Mouse (Mus musculus): ENCODE measurements around the gene Zmym3.
A peak's percentile ranks its signal among the peaks of the same experiment; 100 is the strongest.

Zmym3 gene

DNA sequence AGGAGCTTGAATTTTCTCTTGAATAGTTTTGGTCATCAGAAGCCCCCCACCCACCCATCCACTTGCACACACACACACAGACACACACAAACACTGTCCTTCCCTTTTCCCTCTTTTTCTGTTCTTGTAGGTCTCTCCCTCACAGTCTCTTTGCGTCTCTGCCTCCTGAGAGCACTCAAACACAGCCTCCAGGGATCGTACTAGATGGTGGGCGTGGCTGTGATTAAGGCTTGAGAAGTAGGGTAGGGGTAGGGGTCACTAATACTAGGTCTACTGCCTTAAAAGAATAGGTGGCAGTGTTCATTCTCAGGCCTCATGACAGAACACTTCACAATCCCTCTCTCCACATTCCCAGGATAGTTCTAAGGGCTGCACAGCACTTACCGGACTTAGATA lies at the start of gene Zmym3:
Gene Zmym3 (minus strand): TSS at position 150 of the 396 bp plus-strand sequence.
- no peak for DNase-seq

DNA sequence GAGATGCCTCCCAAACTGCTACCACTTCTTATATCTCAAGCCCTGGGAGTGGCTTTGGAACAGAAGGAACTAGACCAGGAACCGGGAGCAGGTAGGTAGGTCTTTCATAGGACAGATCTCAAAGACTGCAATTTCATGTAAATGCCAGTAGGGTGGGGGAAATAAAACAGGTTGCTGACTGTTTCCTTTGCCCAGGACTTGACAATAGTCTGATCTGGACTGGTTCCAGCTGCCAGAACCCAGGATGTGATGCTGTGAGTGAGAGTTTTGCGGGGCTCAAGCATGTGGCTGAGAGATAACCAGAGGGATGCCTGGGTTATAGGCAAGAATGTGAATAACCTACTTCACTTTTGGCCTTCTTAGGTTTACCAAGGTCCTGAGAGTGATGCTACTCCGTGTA lies 30.9 kb upstream of the Zmym3 start:
- DNase-seq = no peak

DNA sequence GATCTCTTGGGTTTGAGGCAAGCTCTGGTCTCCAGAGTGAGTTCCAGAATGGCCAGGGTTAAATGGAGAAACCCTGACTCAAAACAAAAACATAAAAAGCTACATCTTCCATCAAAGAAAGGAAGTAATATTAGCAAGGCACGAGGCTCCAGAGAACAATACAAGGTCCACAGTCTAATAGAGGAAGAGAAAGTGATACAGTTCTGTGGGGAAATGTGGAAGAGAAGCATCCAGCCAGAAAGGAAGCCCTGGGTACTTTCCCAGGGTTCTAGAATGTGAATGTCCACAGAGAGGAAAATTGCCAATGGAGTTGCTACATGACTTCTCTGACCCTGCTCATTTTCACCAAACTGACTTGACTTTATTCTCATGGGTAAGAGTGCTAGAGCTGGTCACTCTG lies 30.5 kb upstream of the Zmym3 start:
- no peak for DNase-seq

DNA sequence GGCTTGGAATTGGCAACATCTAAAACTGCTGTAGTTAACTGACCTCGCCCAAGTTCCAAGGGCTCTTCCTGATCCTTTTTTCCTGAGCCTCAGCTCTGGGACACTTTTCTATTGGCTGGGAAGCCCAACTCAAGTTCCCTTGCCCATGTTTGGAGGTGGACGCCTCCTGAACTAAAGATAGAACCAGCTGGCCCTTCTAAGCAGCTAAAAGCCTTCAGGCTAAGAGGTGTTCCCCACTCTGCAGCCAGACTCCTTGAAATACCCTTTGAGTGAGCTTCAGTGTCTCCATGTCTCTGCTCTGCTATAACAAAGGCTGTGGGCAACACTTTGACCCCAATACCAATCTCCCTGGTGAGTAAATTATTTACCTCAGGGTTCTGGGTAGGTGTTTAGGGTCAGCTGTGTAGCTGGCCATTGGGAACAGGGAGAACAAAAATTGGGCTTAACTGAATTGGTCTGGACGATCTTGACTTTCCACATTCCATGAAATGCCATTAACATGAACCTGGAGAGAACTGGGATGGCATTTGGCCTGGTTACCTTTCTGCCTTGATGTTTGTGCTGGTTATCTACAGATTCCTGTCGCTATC lies 28.3 kb upstream of the Zmym3 start, which contains the start of gene Itgb1bp2:
Gene Itgb1bp2 (plus strand): TSS at position 203 of the 590 bp plus-strand sequence.
- DNase-seq = no peak

DNA sequence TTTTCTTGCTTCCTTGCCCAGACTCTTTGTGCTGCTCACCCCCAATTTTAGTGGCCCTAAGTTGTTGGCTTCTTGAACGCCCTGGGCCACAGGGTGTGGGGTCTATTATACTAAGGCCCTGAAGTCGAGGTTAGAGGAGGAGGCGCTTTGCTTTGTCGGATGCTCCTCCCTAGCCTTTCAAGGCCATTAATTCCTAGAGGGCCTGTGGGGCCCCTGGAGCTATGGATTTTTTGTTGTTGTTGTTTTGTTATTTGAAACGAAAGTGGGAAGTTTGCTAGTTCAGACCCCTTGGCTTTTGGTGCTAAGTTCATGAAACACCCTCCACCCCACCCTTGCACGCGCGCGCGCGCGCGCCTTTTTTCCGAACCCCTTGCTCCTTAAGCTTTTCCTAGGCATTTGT lies 9.3 kb upstream of the Zmym3 start:
- peak; percentile 32 for DNase-seq

DNA sequence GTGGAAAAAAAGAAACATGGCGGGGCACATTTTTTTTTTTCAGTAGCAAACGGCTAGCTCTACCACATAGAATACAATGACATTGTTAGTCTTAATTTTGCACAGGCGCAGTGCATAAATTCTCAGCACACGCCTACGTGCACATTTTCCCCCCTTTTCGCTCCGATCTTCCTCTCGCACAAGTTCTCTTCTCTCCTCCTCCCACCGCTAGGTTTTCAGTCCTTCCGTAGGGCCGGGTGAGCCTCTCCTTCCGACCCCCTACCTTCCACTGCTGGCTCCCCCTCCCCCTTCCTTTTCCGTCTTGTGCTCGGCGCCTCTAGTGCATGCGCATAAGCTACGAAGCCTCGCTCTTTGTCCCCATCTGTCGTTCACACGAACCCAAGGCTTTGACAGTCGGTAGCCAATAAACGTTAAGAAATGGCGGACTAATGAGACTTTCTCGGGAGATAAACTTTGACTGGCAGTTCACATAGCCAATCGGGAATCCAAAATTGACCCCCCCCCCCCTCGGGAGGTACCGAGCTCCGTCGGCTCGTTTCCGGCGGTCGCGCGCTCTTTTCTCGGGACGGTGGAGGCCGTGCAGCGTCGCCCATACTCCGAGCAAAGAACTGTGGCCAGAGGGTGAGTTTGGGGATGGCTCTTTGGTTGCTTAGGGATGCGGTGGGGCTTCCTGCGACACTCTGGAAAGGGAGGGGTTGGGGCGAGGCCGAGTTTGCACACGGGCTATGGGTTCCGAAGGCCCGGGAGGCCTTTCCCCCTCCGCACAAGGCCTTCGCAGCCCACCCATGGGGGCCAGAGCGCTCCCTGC lies 8.7 kb upstream of the Zmym3 start, which contains the start of gene Nono:
Gene Nono (plus strand): TSS at position 177 of the 808 bp plus-strand sequence.
- peak; percentile 90 for DNase-seq

DNA sequence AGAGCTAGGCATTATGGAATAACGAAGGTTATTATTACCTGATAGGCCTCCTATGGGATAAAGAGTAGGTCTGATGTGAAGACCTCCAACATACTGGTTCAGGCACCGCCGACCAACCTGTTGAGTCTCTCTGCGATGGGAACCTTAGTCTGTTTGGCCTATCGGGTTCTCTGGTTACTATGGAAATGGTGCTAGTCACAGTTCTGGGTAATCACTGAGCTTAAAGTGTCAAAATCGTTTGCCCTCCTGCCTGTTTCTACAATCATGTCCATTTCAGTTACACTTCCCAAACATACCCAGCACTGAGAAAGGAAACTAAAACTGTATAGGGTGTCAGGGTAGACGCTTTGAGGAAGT lies 8.1 kb upstream of the Zmym3 start:
- peak; percentile 42 for DNase-seq

DNA sequence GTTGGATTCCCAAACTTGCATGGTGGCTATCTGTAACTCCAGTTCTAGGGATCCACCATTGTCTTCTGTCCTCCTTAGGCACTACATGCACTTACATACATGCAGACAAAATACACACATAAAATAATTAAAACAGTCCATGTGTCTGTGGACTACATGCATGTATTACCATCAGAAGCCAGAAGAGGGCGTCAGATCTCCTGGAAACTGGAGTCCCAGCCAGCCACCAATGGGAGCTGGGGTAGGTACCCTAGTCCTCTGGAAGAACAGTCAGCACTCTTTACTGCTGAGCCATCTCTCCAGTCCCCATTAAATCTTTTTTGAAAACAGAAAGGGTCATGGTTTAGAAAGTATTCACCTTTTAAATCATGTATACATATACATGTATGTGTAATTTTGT lies 7.1 kb upstream of the Zmym3 start:
- DNase-seq = peak; percentile 20

DNA sequence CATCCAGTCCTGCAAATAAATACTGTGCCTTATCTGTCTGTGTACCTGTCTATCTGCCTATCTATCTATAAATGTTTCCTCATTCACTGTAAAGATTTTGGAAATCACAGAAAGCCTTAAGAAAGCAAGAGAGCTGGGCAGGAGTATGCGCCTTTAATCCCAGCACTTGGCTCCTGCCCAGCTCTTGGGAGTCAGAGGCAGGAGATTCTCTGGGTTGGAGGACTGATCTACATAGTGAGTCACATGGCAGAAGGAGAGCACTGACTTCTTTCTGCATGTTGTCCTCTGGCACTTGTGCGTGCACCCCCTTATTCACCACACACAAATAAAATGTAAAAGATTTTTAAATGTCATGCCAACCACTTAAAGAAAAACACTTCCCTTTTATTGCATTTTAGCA lies 2.8 kb upstream of the Zmym3 start:
- no peak for DNase-seq

DNA sequence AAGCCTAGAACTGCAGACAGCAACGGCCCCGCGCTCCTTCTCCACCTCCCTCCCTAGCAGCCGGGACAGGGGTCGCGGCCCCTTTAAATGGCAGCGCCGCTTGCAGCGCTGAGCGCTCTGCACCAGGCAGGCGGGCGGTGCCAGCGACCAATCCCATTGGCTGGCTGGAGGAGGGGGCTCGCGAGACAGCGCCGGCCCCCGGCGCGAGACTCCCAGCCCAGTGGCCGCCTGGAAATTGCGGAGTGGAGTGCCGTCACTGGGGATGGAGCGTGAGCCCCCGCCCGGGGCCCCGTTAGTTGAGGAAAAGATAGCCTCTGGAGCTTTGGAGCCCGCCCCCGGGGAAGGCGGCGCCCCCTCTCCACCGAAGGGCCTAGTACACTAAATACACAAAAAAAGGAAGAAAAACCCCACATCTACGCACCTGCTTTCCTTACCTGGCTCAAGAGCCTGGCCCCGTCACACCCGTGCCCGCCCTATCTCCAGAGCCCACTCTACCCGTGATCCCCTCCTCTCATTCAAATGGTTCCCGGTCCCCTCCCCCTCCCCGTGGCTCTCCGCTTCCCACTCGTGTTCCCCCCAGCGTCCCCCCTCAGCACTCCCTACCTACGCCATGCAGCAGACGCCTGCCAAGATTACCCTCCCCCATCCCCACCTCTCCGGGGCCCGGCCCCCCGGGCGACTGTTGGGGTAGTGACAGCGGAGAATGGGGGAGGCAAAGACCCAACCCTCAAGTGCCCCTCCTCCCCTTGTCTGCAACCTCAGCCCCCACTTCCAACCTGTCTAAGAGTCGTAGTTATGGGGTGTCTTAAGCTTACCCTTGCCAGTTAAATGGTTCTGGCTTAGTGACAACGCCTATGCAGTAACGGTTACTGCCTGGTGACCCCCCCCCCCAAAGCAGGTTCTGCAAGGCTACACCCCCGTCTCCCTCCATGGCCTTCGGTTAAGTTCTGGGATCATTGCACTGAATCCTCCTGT lies 637 bp downstream of the Zmym3 start:
- DNase-seq = peak; percentile 84

DNA sequence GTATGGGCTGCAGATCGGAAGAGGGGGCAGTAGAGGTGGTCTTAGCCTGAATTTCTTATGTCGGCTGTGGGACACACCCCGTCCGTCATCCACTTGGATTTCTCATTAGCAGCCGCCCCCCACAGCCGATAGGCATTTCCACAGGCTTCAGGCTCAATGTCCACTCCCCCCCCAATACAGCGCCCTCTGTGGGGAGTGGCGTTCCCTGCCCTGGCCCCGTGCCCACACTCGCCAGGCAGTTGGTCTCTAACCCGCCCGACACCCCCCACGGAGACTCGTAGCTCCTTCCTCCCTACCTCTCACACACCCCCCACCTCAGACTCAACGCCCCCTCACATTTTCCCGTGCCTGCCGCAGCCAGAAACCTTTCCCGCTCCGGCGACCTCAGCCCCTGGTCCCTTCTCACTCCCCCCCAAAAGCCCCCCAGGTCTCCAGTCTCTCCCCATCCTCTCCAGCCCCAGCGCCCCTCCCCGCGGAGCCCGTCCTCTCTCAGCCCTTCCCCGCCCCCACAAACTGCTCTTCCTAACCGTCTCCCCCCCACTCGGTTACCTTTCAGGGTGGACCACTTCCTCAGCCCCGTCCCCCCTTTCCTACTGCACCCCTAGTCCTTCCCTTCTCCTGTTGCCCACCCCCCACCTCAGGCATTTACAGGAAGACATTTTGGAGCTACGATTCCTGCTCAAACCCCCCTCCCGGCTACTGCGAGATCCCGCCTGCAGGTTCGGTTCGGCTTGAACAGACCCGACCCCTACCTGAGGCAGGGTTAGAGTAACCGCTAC lies 1.5 kb downstream of the Zmym3 start:
- DNase-seq = peak; percentile 66

DNA sequence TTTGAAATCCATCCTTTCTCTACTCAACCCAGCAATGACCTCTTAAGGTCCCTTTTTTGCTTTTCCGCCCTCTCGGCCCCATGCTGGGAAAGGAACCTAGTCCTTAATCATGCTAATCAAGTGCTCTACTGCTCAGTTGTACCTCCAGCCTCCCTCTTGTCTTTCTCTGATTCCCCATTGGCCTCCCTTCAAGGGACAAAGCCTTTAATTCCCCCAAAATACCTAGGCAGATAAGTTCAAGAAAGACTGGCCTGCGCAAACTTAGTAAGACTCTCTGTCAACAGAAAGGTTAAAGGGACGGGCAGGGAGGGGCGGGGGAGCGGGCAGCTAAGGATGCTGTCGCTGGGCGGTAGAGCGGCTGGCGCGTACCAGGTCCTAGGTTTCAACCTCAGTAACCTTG lies 24.2 kb downstream of the Zmym3 start:
- DNase-seq = no peak

DNA sequence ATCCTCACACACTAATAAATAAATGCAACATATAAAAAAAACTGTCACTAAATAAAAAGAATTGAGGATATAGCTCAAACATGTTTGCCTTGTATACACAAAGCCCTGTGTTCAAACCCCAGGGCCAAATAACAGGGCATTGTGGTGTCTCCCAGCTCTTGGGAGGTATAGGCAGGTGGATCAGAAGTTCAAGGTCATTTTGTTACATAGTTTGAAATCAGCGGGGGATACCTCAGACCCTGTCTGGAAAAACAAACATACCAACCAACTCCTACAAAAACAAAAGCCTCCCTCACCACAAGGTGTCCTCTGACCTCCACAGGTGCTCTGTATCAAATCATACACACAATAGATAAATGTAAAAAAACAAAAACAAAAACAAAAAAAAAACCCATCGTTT lies 26.3 kb downstream of the Zmym3 start:
- DNase-seq = no peak

DNA sequence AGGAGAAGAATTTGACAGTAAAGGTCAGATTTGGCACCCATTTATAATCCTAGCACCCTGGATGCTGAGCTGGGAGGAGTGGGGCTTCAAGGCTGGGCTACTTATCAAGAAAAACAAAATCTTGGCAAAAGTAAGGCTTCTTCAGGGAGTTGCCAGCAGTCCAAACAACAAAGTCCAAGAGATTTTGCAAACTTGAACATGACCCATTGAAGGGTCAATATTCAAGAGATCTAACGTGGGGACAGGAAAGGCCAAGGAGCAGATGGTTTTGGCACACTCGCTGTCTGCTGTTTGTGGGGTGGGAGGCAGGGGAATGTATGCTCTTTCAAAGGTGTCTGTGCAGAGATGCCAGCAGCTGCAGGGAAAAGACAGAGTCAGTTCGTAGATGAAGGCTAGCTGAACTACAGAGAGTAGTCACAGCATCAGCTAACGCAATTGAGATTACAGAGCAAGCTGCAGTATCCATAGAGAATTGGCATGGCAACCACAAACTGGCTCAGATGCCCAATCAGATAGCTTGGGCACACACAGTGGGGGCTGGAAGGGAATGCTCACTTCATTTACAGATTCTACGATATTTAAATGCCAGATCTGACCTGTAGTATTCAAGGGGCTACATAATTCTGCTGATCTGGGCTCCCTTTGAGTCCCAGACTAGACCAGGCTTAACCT lies 31.6 kb downstream of the Zmym3 start:
- DNase-seq = no peak

DNA sequence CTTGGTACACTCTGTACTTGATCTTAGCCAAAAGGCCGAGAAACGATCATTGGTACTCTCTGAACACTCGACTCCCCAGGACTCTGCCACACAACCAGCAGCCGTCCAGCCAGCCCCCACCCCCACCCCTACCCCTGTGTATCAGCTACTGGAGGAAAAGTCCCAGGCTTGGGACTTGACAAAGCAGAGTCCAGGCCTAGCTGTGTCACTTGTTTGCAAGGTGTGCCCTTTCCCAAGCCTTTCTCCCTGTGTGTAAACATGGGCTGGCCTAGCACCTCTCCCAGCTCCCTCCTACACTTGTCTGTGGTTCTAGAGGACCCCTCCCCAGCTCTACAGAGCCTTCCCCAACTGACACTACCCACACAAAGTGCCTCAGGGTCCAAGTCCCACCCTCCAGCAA lies 34.4 kb downstream of the Zmym3 start:
- no peak for DNase-seq

DNA sequence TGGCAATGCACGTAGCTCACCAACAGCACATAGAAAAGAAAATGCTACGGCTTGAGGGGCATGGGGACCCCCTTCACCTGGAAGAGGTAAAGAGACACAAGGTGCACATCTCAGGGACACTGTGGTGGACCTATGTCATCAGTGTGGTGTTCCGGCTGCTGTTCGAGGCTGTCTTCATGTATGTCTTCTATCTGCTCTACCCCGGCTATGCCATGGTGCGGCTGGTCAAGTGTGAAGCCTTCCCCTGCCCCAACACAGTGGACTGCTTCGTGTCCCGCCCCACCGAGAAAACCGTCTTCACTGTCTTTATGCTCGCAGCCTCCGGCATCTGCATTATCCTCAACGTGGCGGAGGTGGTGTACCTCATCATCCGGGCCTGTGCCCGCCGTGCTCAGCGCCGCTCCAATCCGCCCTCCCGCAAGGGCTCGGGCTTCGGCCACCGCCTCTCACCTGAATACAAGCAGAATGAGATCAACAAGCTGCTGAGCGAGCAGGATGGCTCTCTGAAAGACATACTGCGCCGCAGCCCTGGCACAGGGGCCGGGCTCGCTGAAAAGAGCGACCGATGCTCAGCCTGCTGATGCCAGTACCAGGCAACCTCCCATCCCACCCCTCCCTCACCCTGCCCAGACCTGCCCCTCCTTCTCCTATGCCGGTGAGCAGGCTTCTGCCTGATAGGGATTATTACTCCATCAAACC lies 36.1 kb downstream of the Zmym3 start:
- peak; percentile 19 for DNase-seq

DNA sequence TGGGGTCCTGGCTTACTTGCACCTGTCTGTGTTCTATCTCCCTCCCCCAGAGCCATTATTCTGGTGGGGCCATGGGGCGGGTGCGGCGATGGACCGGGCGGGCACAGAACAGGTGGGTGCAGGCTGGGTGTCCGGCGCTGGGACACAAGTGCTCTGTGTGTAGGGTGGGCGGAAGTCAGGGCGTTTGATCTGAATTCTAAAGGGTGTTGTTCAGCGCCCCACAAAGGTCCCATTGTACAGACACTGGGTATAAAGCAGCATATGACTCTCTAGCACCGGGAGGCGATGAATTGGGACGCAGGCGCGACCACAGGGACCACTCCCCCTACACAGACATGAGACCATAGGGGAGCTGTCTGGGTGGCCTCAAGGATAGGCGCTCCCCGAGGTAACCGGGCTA lies 37.2 kb downstream of the Zmym3 start:
- peak; percentile 6 for DNase-seq

DNA sequence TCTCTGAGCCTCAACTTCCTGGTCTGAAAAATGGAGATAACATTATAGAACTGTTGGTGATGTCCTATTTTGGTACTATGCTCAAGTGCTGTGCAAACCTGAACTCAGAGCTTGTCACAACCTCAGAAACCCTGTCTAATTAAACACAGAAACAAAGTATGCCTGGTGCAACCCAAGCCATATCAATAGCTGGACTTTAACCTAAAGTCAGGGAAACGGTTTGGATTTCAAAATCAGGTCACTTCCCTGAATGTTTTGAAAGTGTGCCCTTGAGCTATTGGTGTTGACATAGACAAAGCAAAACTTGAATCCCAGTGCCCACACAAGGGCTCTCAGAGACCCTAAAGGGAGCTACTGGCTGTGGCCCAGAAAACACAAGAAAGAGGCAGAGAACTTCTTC lies 40.9 kb downstream of the Zmym3 start:
- no peak for DNase-seq

DNA sequence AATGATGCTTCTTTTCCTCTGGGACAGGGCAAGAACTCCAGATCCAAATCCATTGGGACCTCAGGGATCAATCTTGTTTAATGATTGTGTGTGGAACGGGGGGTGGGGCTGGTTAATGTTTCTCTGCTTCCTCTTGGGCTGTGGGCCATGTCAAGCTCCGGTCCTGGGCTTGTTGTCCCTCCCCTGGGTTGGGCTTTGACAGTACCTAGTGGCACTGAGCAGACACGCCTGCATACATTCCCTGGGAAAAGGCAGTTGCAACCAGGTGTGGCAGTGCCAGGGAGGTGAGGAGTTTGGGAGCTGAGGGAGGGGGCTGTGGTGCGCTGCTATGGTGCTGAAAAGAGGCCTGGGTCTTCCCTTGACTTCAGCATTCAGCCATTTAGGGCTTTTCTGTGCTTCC lies 43.6 kb downstream of the Zmym3 start:
- no peak for DNase-seq

DNA sequence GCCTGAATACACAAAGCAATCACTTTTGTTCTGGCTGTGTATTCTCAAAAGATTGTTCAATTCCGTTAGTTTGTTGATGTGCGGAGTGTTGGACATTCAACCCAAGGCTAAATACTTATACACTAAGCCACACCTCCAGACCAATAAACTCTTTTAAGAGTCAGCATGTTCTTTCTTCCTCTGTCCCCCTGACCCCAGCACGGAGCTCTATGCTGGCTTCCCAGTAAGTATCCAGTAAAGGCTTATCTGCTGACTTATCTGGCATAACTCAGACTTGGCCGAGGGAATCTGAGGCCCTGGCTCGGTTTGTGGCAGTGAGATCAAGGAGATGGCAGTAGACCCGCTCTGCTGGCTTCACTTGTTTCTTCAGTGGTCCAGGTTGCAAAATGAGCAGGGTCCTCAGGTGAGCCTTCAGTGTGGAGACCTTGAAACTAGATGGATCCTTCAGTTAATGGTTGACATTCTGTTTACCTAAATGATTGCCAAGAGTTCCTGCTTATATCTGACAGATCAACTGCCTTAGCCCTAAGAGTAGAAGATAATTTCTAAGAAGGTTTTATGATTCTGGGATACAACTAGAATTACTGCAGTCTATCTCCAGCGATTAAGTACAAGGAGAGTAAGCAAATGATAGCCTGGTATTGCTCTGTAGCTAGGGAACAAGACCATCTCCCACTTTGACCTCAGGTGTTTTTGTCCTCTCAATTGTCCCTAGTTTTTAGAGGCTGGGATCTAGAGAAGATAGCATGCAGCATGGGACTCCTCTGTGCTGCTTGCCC lies 44.3 kb downstream of the Zmym3 start, which contains the start of gene Gjb1:
Gene Gjb1 (plus strand): TSS at position 189 of the 779 bp plus-strand sequence.
- DNase-seq = no peak

Data from cerebellum, adult 9-10 months (tissue).